Mouse (Mus musculus) heart, embryonic 14.5 days (tissue): ENCODE results near the gene Rhog. TPM values are rescaled to one million over a fixed set of nuclear protein-coding genes. Genes with fewer than 3 reads are reported as not detected.

ENCODE experiments used
- ATAC-seq: fragments of 200-750 bp; cut with Nextera tagmentation; 2 replicates; pipeline ENCODE4 v1.8.0; 2017; ENCODE audit warnings: low read depth, moderate TSS enrichment; ENCODE audit not compliant: insufficient number of reproducible peaks, insufficient read depth, low FRiP score
- H3K27ac ChIP-seq, 2 experiments: fragments of 200-500 bp in 1 of 2; fragments of 300-500 bp in 1 of 2; sonication (generic) in 1 of 2; replicated peaks in 1 of 2; 2 replicates each; pipeline ENCODE4 v1.5.1; 2012 to 2014; ENCODE audit warnings: low read depth in 2 of 2, low read length in 2 of 2, control low read depth in 1 of 2, mild to moderate bottlenecking in 1 of 2, mixed read lengths in 1 of 2; ENCODE audit not compliant: control insufficient read depth in 1 of 2, insufficient read depth in 1 of 2
- H3K27me3 ChIP-seq: fragments of 300-500 bp; sonication (generic); 2 replicates; pipeline ENCODE4 v1.6.1; 2014; ENCODE audit warnings: mild to moderate bottlenecking, low read length, control low read depth; ENCODE audit not compliant: control insufficient read depth, insufficient read depth
- H3K36me3 ChIP-seq: fragments of 300-500 bp; sonication (generic); 2 replicates; pipeline ENCODE4 v1.6.1; 2014; ENCODE audit warnings: mild to moderate bottlenecking, control low read depth, low read length, mixed read lengths; ENCODE audit not compliant: control insufficient read depth, insufficient read depth
- H3K4me1 ChIP-seq, 2 experiments: fragments of 200-500 bp in 1 of 2; fragments of 300-500 bp in 1 of 2; sonication (generic) in 1 of 2; 2 replicates each; pipeline ENCODE4 v1.6.1; 2012 to 2014; ENCODE audit warnings: low read length in 2 of 2, control low read depth in 1 of 2, mixed read lengths in 1 of 2; ENCODE audit not compliant: control insufficient read depth in 2 of 2, insufficient read depth in 2 of 2
- H3K4me2 ChIP-seq: fragments of 300-500 bp; sonication (generic); 2 replicates; pipeline ENCODE4 v1.6.1; 2014; ENCODE audit warnings: mild to moderate bottlenecking, low read length
- H3K4me3 ChIP-seq, 2 experiments: fragments of 200-500 bp in 1 of 2; fragments of 300-500 bp in 1 of 2; sonication (generic) in 1 of 2; 2 replicates each; pipeline ENCODE4 v1.5.1; 2012 to 2014; ENCODE audit warnings: low read length in 2 of 2, mild to moderate bottlenecking in 2 of 2, control low read depth in 1 of 2, low read depth in 1 of 2, moderate library complexity in 1 of 2; ENCODE audit not compliant: control insufficient read depth in 1 of 2, insufficient read depth in 1 of 2
- H3K9ac ChIP-seq: fragments of 300-500 bp; sonication (generic); 2 replicates; pipeline ENCODE4 v1.6.1; 2014; ENCODE audit warnings: mild to moderate bottlenecking, low read length
- H3K9me3 ChIP-seq: fragments of 300-500 bp; sonication (generic); 2 replicates; pipeline ENCODE4 v1.6.1; 2016; ENCODE audit warnings: low read length, control low read depth; ENCODE audit not compliant: control insufficient read depth
- WGBS: fragments of 180-500 bp; shearing (Covaris S2); extraction: QIAGEN DNeasy Blood & Tissue Kit; methylation state at CpG from one replicate; pipeline ENCODE4 v1.1.7; 2014; 5-methylcytosine and 5-hydroxymethylcytosine counted together
- polyA plus RNA-seq: library from polyadenylated mRNA; unstranded; fragments of >200 nt; fragmentation: Nextera tagmentation; extraction: Ambion mirVana; gene quantifications from 2 replicates; pipeline ENCODE4 v1.2.1, GENCODE M21; 2014

Rhog gene
- polyA plus RNA-seq, result 43.8 and 46.2 TPM in 2 replicates

GRCm38 (mm10) chr7:102255954-102256353 is at the start of gene Rhog:
TSS of gene Rhog (minus strand) at chr7:102256054.
- no peak for ATAC-seq
- H3K27me3 ChIP-seq, result 0 out of 2 replicates have a peak, but pooled peaks cover 3% of the 10 kb centered on the region
- no peak within 1 kb of the TSS for H3K9ac ChIP-seq
- H3K4me1 ChIP-seq, result 0 out of 4 replicates have a peak, but pooled peaks cover 0 to 2% of the 10 kb centered on the region in 2 experiments
- no peaks in the 10 kb centered on the region for H3K36me3 ChIP-seq
- H3K27ac ChIP-seq, result no peak within 1 kb of the TSS
- no peak within 1 kb of the TSS for H3K4me2 ChIP-seq
- no peak within 1 kb of the TSS for H3K4me3 ChIP-seq
- 81% methylated on average over 3 of the region's 3 CpGs for WGBS
- H3K9me3 ChIP-seq, result no peaks in the 10 kb centered on the region

- Histone ChIP-seq H3K9me3 (no peaks in the 10 kb centered on the region), H3K4me2 (no peak overlapping the region), H3K27ac (no peak overlapping the region), H3K4me1 (no peaks in the 10 kb centered on the region), H3K9ac (no peak overlapping the region), H3K27me3 (0 out of 2 replicates have a peak, but pooled peaks cover 4% of the 10 kb centered on the region), H3K4me3 (no peak overlapping the region), H3K36me3 (no peaks in the 10 kb centered on the region)
- ATAC-seq, result no peak
- WGBS, result 73% methylated on average over 2 of the region's 2 CpGs
These were observed 49.7 kb upstream of the Rhog start for GRCm38 (mm10) chr7:102305596-102305995.

DNA sequence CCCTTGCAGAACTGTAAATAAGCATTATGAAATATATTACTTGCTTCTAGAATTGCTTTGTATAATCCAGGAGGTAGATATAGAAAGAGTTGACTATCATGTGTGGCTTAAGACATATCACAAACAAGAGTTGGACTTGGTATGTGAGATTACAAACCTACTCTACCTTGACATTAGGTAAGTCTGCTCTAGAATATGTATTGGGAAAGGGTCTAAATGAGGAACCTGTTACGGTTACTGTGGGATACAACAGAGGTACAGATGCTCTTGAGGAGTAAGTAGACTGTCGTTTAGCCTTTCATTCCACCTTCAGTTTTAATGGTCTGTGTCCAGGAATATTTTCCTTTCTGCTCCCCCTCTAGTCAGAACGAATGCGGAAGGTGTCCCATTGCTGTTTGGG is 46.6 kb upstream of the Rhog start:
- WGBS, result 88% methylated on average over 4 of the region's 4 CpGs
- Histone ChIP-seq H3K27me3 (0 out of 2 replicates have a peak, but pooled peaks cover 7% of the 10 kb centered on the region), H3K9ac (no peak overlapping the region), H3K27ac (no peak overlapping the region), H3K4me1 (no peaks in the 10 kb centered on the region), H3K36me3 (no peaks in the 10 kb centered on the region), H3K4me3 (no peak overlapping the region), H3K4me2 (no peak overlapping the region), H3K9me3 (no peaks in the 10 kb centered on the region)
- ATAC-seq, result no peak

DNA sequence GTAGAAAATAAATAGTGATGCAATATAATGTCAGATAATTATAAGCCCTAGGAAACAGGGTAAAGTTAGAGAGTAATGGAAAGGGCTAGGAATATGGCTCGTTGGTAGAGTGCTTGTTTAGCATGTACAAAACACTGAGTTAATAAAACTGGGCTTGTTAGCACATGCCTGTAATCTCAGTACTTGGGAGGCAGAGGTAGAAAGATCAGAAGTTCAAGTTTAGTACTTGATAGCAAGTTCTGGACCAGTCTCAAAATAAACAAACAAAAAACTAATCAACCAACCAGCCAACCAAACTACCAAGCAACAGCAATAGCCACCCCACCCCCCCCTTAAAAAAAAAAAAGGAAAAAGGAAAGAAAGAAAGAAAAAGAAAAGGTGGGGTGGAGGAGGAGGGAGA is 44.9 kb upstream of the Rhog start:
- no peak overlapping the region for H3K27ac ChIP-seq
- peaks cover 14% of the 10 kb centered on the region; the same call in 1 of the 2 replicates for H3K27me3 ChIP-seq
- no peak for ATAC-seq
- H3K9ac ChIP-seq, result no peak overlapping the region
- H3K4me2 ChIP-seq, result no peak overlapping the region
- H3K36me3 ChIP-seq, result no peaks in the 10 kb centered on the region
- no peak overlapping the region for H3K4me3 ChIP-seq
- 81% methylated on average over 1 of the region's 1 CpGs for WGBS
- no peaks in the 10 kb centered on the region for H3K4me1 ChIP-seq
- no peaks in the 10 kb centered on the region for H3K9me3 ChIP-seq

GRCm38 (mm10) chr7:102293234-102293633 is 37.4 kb upstream of the Rhog start:
- H3K4me3 ChIP-seq, result no peak overlapping the region
- WGBS, result 8% methylated on average over 2 of the region's 2 CpGs
- no peak overlapping the region for H3K4me2 ChIP-seq
- no peaks in the 10 kb centered on the region for H3K36me3 ChIP-seq
- ATAC-seq, result no peak
- no peaks in the 10 kb centered on the region for H3K4me1 ChIP-seq
- no peaks in the 10 kb centered on the region; the same call in 1 of the 2 replicates for H3K9me3 ChIP-seq
- no peak overlapping the region for H3K27ac ChIP-seq
- peaks cover 58% of the 10 kb centered on the region for H3K27me3 ChIP-seq
- H3K9ac ChIP-seq, result no peak overlapping the region

DNA sequence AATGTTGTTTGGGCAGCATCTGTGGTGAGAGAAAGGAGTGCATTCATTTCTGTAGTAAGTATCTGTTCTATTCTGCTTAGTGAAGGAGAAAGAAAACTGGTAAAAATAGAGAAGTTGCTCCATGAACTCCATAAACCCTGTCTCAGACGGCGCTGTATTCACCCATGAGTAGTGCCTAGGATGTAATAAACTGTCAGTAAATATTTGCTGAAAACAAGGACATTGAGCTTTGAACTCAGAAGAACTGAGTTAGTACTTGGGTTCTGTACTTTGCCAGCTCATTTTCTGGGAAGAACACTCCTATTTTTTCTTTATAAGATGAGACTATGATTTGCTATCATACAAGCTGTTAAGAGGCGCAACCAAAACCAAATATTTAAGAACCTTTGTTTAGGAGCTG is 36.4 kb upstream of the Rhog start:
- H3K4me3 ChIP-seq, result no peak overlapping the region
- no peak for ATAC-seq
- H3K9ac ChIP-seq, result no peak overlapping the region
- H3K4me2 ChIP-seq, result no peak overlapping the region
- 91% methylated on average over 3 of the region's 3 CpGs for WGBS
- peaks cover 62% of the 10 kb centered on the region for H3K27me3 ChIP-seq
- no peaks in the 10 kb centered on the region for H3K4me1 ChIP-seq
- H3K36me3 ChIP-seq, result no peaks in the 10 kb centered on the region
- H3K27ac ChIP-seq, result no peak overlapping the region
- H3K9me3 ChIP-seq, result no peaks in the 10 kb centered on the region; the same call in 1 of the 2 replicates

- Histone ChIP-seq H3K36me3 (no peaks in the 10 kb centered on the region), H3K4me3 (no peak overlapping the region), H3K27ac (no peak overlapping the region), H3K27me3 (peaks cover 78% of the 10 kb centered on the region), H3K9ac (no peak overlapping the region), H3K9me3 (no peaks in the 10 kb centered on the region; the same call in 1 of the 2 replicates), H3K4me2 (no peak overlapping the region), H3K4me1 (no peaks in the 10 kb centered on the region)
- 80% methylated on average over 6 of the region's 6 CpGs for WGBS
- no peak for ATAC-seq
These were observed 33.6 kb upstream of the Rhog start for GRCm38 (mm10) chr7:102289466-102289865.

- Histone ChIP-seq H3K9ac (no peak overlapping the region), H3K4me3 (no peak overlapping the region), H3K36me3 (no peaks in the 10 kb centered on the region), H3K4me2 (no peak overlapping the region), H3K4me1 (peaks cover 3 to 7% of the 10 kb centered on the region in 2 experiments; a peak in 3 of 4 replicates), H3K9me3 (no peaks in the 10 kb centered on the region), H3K27ac (no peak overlapping the region), H3K27me3 (peaks cover 84% of the 10 kb centered on the region)
- peak; percentile 81 for ATAC-seq
- 12% methylated on average over 5 of the region's 5 CpGs for WGBS
These were observed 26.4 kb upstream of the Rhog start for GRCm38 (mm10) chr7:102282261-102282660.
